Mouse (Mus musculus) G1E (cell line): ENCODE measurements around the gene Plch2. TPM values are rescaled to one million over a fixed set of nuclear protein-coding genes. Genes with fewer than 3 reads are reported as not detected.

Source experiments
- ATAC-seq: 2 replicates; pipeline ENCODE4 v1.8.0; 2016; ENCODE audit warnings: mild to moderate bottlenecking; ENCODE audit not compliant: insufficient number of reproducible peaks, poor library complexity, low FRiP score, severe bottlenecking; ENCODE audit errors: extremely low read depth
- DNase-seq: peaks from one replicate; pipeline ENCODE4 v3.0.0; 2012; ENCODE audit warnings: low spot score
- H3K27me3 ChIP-seq: 2 replicates; pipeline ENCODE4 v1.6.1; 2012; ENCODE audit warnings: mild to moderate bottlenecking, low read length, inconsistent platforms; ENCODE audit not compliant: insufficient read depth
- H3K36me3 ChIP-seq: replicated peaks from 2 replicates; pipeline ENCODE3; 2012; ENCODE audit warnings: mild to moderate bottlenecking, inconsistent platforms
- H3K4me1 ChIP-seq: 2 replicates; pipeline ENCODE4 v1.6.1; 2012; ENCODE audit warnings: low read depth, low read length, inconsistent platforms, mixed read lengths; ENCODE audit not compliant: insufficient read depth
- H3K4me3 ChIP-seq: 2 replicates; pipeline ENCODE4 v1.5.1; 2012; ENCODE audit warnings: low read depth, mild to moderate bottlenecking, inconsistent platforms, low read length, moderate library complexity, mixed read lengths
- H3K9me3 ChIP-seq: replicated peaks from 2 replicates; pipeline ENCODE4 v1.6.1; 2012; ENCODE audit warnings: inconsistent platforms
- CTCF ChIP-seq: IDR thresholded peaks from 2 replicates; pipeline ENCODE4 v1.5.1; 2012; ENCODE audit warnings: low read depth, low read length, inconsistent platforms, mixed read lengths
- GATA1 ChIP-seq: IDR thresholded peaks from 2 replicates; pipeline ENCODE4 v1.6.1; 2012; ENCODE audit warnings: borderline replicate concordance, low read length, inconsistent platforms, mixed read lengths
- GATA2 ChIP-seq: IDR thresholded peaks from 2 replicates; pipeline ENCODE4 v1.6.1; 2012; ENCODE audit warnings: low read depth, low read length, inconsistent platforms, borderline replicate concordance
- POLR2AphosphoS5 ChIP-seq: IDR thresholded peaks from 2 replicates; pipeline ENCODE4 v1.6.1; 2012; ENCODE audit warnings: low read depth, low read length, inconsistent platforms; ENCODE audit not compliant: insufficient replicate concordance
- TAL1 ChIP-seq: conservative IDR thresholded peaks from 2 replicates; pipeline ENCODE4 v1.6.1; 2012; ENCODE audit warnings: low read depth, low read length, inconsistent platforms, mixed read lengths
- polyA plus RNA-seq: library from polyadenylated mRNA; stranded (reverse); fragments of >175 nt; gene quantifications from 2 replicates; pipeline ENCODE4 v1.2.3, GENCODE M21; 2012
- total RNA-seq, 2 experiments: library from RNA; stranded (forward) in 1 of 2; stranded (reverse) in 1 of 2; fragments of 200-1000 nt in 1 of 2; fragments of >200 nt in 1 of 2; fragmentation: Nextera tagmentation in 1 of 2; gene quantifications; 2 replicates each; pipeline ENCODE4 v1.2.3; 2014 to 2017

The Plch2 gene
- total and polyA plus RNA-seq, 3 experiments = 0.22 to 1.5 (median 0.61) TPM

GRCm38 (mm10) chr4:155012788-155013187 is 43.8 kb downstream of the Plch2 start:
- Histone ChIP-seq H3K4me1 (no peaks in the 10 kb centered on the region), H3K36me3 (no peaks in the 10 kb centered on the region), H3K27me3 (peaks cover 46% of the 10 kb centered on the region), H3K9me3 (no peaks in the 10 kb centered on the region), H3K4me3 (no peak overlapping the region)
- peak; percentile 66 for DNase-seq
- TF ChIP-seq TAL1 (no peak), POLR2AphosphoS5 (no peak), GATA1 (no peak), CTCF (peak; percentile 83)
- ATAC-seq = peak; percentile 73

GRCm38 (mm10) chr4:155012115-155012514 is 44.5 kb downstream of the Plch2 start:
- DNase-seq = no peak
- TF ChIP-seq TAL1 = no peak
- TF ChIP-seq POLR2AphosphoS5 = no peak
- no peak for TF ChIP-seq GATA1
- TF ChIP-seq GATA2 = no peak
- no peak for TF ChIP-seq CTCF
- H3K4me1 ChIP-seq = no peaks in the 10 kb centered on the region
- ATAC-seq = no peak
- H3K9me3 ChIP-seq = no peaks in the 10 kb centered on the region
- H3K27me3 ChIP-seq = peaks cover 49% of the 10 kb centered on the region
- no peaks in the 10 kb centered on the region for H3K36me3 ChIP-seq
- no peak overlapping the region for H3K4me3 ChIP-seq

DNA sequence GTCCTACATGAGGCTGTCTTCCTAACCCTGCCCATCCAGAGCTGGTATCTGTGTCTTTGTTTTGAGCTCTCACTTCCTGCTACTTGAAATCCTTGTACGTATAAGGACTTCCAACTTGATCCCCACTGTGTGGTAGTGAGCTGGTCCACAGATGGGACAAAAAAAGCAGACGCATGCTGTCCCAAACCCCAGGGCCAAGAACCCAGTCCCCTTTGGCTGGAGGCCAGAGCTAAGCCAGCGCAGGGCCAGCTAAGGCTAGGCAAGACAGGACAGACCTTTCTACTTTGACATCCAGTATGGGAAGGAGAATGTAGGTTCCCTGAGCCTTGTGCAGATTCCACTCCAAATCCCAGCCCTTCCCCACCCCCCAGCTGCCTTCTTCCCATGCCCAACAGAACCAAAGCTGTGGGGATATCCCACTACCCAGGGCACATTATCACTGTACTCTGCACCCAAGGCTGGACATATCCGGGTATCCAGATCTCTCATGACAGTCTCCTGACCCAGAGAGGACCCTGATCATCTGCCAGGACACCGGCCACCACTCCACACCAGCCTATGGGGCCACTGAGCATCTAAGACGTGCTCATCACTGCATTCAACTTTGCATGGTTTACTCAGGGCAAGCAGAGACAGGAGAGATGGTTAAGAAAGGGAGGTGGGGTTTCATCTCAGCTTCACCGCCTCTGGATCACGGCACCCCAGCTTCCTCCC is 45.1 kb downstream of the Plch2 start:
- no peak for TF ChIP-seq GATA2
- TF ChIP-seq TAL1 = no peak
- TF ChIP-seq CTCF = no peak
- no peak for TF ChIP-seq GATA1
- TF ChIP-seq POLR2AphosphoS5 = no peak
- ATAC-seq (no peak), DNase-seq (no peak)
- Histone ChIP-seq H3K36me3 (no peaks in the 10 kb centered on the region), H3K27me3 (peaks cover 54% of the 10 kb centered on the region), H3K4me1 (no peaks in the 10 kb centered on the region), H3K4me3 (no peak overlapping the region), H3K9me3 (no peaks in the 10 kb centered on the region)

GRCm38 (mm10) chr4:155010870-155011269 is 45.7 kb downstream of the Plch2 start:
- no peaks in the 10 kb centered on the region for H3K4me1 ChIP-seq
- no peaks in the 10 kb centered on the region for H3K36me3 ChIP-seq
- no peak for ATAC-seq
- no peak overlapping the region for H3K4me3 ChIP-seq
- DNase-seq = no peak
- TF ChIP-seq CTCF = no peak
- no peak for TF ChIP-seq GATA1
- no peak for TF ChIP-seq GATA2
- no peak for TF ChIP-seq TAL1
- TF ChIP-seq POLR2AphosphoS5 = no peak
- H3K27me3 ChIP-seq = peaks cover 58% of the 10 kb centered on the region
- H3K9me3 ChIP-seq = no peaks in the 10 kb centered on the region

- Histone ChIP-seq H3K27me3 (peaks cover 46% of the 10 kb centered on the region), H3K9me3 (no peaks in the 10 kb centered on the region), H3K4me3 (no peak overlapping the region), H3K36me3 (no peaks in the 10 kb centered on the region), H3K4me1 (no peaks in the 10 kb centered on the region)
- no peak for TF ChIP-seq GATA2
- TF ChIP-seq CTCF = no peak
- no peak for TF ChIP-seq POLR2AphosphoS5
- no peak for TF ChIP-seq TAL1
- no peak for TF ChIP-seq GATA1
- no peak for DNase-seq
- ATAC-seq = no peak
Measured at GRCm38 (mm10) chr4:155009216-155009615, 47.4 kb downstream of the Plch2 start.

- Histone ChIP-seq H3K4me3 (no peak overlapping the region), H3K9me3 (no peaks in the 10 kb centered on the region), H3K4me1 (no peaks in the 10 kb centered on the region), H3K27me3 (peaks cover 42% of the 10 kb centered on the region), H3K36me3 (no peaks in the 10 kb centered on the region)
- TF ChIP-seq POLR2AphosphoS5 (no peak), CTCF (no peak), GATA1 (no peak), TAL1 (no peak), GATA2 (no peak)
- no peak for DNase-seq
- ATAC-seq = no peak
Measured at GRCm38 (mm10) chr4:155008075-155008474, 48.5 kb downstream of the Plch2 start.

GRCm38 (mm10) chr4:155007641-155008040 is 48.9 kb downstream of the Plch2 start:
- no peaks in the 10 kb centered on the region for H3K9me3 ChIP-seq
- no peaks in the 10 kb centered on the region for H3K4me1 ChIP-seq
- H3K36me3 ChIP-seq = no peaks in the 10 kb centered on the region
- H3K27me3 ChIP-seq = peaks cover 43% of the 10 kb centered on the region
- H3K4me3 ChIP-seq = no peak overlapping the region
- no peak for ATAC-seq
- no peak for TF ChIP-seq GATA2
- TF ChIP-seq CTCF = no peak
- TF ChIP-seq TAL1 = no peak
- TF ChIP-seq GATA1 = no peak
- TF ChIP-seq POLR2AphosphoS5 = no peak
- DNase-seq = no peak
